Mouse (Mus musculus) lung, embryonic 14.5 days (tissue): ENCODE data around the gene Gm4491. TPM values are rescaled to one million over a fixed set of nuclear protein-coding genes. Genes with fewer than 3 reads are reported as not detected.

ENCODE experiments used
- ATAC-seq: fragments of 200-750 bp; cut with Nextera tagmentation; 2 replicates; pipeline ENCODE4 v1.8.0; 2017; ENCODE audit warnings: mild to moderate bottlenecking, moderate TSS enrichment, moderate library complexity; ENCODE audit not compliant: insufficient read depth
- DNase-seq: peaks from one replicate; pipeline ENCODE4 v3.0.0-alpha.2; 2015
- H3K27ac ChIP-seq: fragments of 300-500 bp; sonication (generic); 2 replicates; pipeline ENCODE4 v1.5.1; 2014; ENCODE audit warnings: low read depth, mild to moderate bottlenecking, moderate library complexity
- H3K27me3 ChIP-seq: fragments of 300-500 bp; sonication (generic); 2 replicates; pipeline ENCODE4 v1.6.1; 2014; ENCODE audit warnings: low read length, control low read depth; ENCODE audit not compliant: insufficient read depth
- H3K36me3 ChIP-seq: fragments of 300-500 bp; sonication (generic); 2 replicates; pipeline ENCODE4 v1.6.1; 2014; ENCODE audit warnings: control low read depth; ENCODE audit not compliant: insufficient read depth
- H3K4me1 ChIP-seq: fragments of 300-500 bp; sonication (generic); 2 replicates; pipeline ENCODE4 v1.6.1; 2014; ENCODE audit warnings: antibody characterized with exemption, control low read depth; ENCODE audit not compliant: insufficient read depth
- H3K4me2 ChIP-seq: fragments of 300-500 bp; sonication (generic); 2 replicates; pipeline ENCODE4 v1.6.1; 2014; ENCODE audit warnings: mild to moderate bottlenecking
- H3K4me3 ChIP-seq: fragments of 300-500 bp; sonication (generic); 2 replicates; pipeline ENCODE4 v1.5.1; 2014; ENCODE audit warnings: low read depth, low read length
- H3K9ac ChIP-seq: fragments of 300-500 bp; sonication (generic); 2 replicates; pipeline ENCODE4 v1.6.1; 2014
- H3K9me3 ChIP-seq: fragments of 300-500 bp; sonication (generic); 2 replicates; pipeline ENCODE4 v1.6.1; 2016; ENCODE audit warnings: low read depth, low read length, control low read depth
- CTCF ChIP-seq: IDR thresholded peaks from 2 replicates; pipeline ENCODE4 v1.5.1; 2016; ENCODE audit warnings: antibody characterized with exemption, low read depth
- WGBS: fragments of 180-500 bp; shearing (Covaris S2); extraction: QIAGEN DNeasy Blood & Tissue Kit; methylation state at CpG from one replicate; pipeline ENCODE4 v1.1.7; 2014; 5-methylcytosine and 5-hydroxymethylcytosine counted together
- polyA plus RNA-seq: library from polyadenylated mRNA; unstranded; fragments of >200 nt; fragmentation: Nextera tagmentation; extraction: Ambion mirVana; gene quantifications from 2 replicates; pipeline ENCODE4 v1.2.1, GENCODE M21; 2014

Gene Gm4491
- polyA plus RNA-seq, 1 experiment from 2014 or later, result not detected

DNA sequence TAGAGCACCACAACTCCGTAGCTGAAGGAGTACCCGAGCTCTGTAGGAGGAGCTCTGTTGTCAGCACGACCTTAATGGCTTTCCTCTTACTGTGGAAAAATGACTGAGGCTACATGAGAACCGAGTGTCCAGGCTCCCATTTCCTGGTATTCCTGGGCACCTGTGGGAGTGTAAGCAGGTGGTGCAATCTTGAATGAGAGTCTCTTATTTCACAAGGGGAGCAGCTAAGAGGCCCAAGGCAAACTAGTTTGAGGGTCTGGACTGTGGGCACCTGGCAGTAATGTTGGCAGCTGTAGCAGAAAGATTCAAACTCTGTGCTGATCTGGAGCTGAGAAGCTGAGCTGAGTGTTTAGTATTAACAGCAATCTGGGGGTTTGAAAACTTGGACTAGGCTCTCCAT is 11.7 kb upstream of the Gm4491 start:
- WGBS, result 39% methylated on average over 4 of the region's 4 CpGs
- DNase-seq (no peak), ATAC-seq (no peak)
- Histone ChIP-seq H3K9ac (no peak overlapping the region), H3K4me3 (no peak overlapping the region), H3K9me3 (no peaks in the 10 kb centered on the region), H3K27ac (no peak overlapping the region), H3K36me3 (no peaks in the 10 kb centered on the region), H3K4me1 (no peaks in the 10 kb centered on the region), H3K27me3 (peaks cover 12% of the 10 kb centered on the region), H3K4me2 (no peak overlapping the region)
- TF ChIP-seq CTCF, result no peak

GRCm38 (mm10) chr14:57122295-57122694 is 6.6 kb upstream of the Gm4491 start:
- DNase-seq (no peak), ATAC-seq (no peak)
- Histone ChIP-seq H3K27ac (no peak overlapping the region), H3K4me2 (no peak overlapping the region), H3K9ac (no peak overlapping the region), H3K4me1 (no peaks in the 10 kb centered on the region), H3K4me3 (no peak overlapping the region), H3K27me3 (no peaks in the 10 kb centered on the region), H3K36me3 (no peaks in the 10 kb centered on the region), H3K9me3 (no peaks in the 10 kb centered on the region)
- no peak for TF ChIP-seq CTCF
- 82% methylated on average over 7 of the region's 7 CpGs for whole genome bisulfite sequencing

GRCm38 (mm10) chr14:57109194-57109593 is 6.5 kb downstream of the Gm4491 start:
- Histone ChIP-seq H3K9ac (no peak overlapping the region), H3K27ac (no peak overlapping the region), H3K4me1 (no peaks in the 10 kb centered on the region), H3K36me3 (no peaks in the 10 kb centered on the region), H3K9me3 (no peaks in the 10 kb centered on the region), H3K27me3 (peaks cover 47% of the 10 kb centered on the region), H3K4me2 (no peak overlapping the region), H3K4me3 (no peak overlapping the region)
- DNase-seq (peak; percentile 89), ATAC-seq (no peak)
- peak; percentile 83 for TF ChIP-seq CTCF
- 5% methylated on average over 4 of the region's 4 CpGs for WGBS

DNA sequence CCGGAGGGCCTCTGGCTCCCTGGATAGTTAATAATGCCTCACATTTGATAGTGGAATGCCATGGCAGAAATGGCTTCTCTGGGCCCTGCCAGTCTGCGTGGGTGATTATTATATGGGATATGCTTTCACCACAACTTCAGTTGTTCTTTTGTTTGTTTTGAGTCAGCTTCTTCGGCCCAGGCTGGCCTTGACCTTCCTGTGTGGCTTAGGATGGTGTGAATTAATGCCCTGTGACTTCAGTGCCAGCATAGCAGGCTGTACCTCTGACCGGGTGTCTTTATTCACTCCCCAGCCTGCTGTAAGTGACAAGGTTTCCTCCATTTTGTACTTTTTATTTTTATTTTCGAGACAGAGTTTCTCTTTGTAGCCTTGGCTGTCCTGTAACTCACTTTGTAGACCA is 7.8 kb downstream of the Gm4491 start:
- whole genome bisulfite sequencing, result 43% methylated on average over 5 of the region's 5 CpGs
- Histone ChIP-seq H3K9me3 (no peaks in the 10 kb centered on the region), H3K4me1 (no peaks in the 10 kb centered on the region), H3K27ac (no peak overlapping the region), H3K4me3 (no peak overlapping the region), H3K36me3 (no peaks in the 10 kb centered on the region), H3K9ac (no peak overlapping the region), H3K27me3 (peaks cover 54% of the 10 kb centered on the region), H3K4me2 (no peak overlapping the region)
- DNase-seq (no peak), ATAC-seq (no peak)
- no peak for TF ChIP-seq CTCF

DNA sequence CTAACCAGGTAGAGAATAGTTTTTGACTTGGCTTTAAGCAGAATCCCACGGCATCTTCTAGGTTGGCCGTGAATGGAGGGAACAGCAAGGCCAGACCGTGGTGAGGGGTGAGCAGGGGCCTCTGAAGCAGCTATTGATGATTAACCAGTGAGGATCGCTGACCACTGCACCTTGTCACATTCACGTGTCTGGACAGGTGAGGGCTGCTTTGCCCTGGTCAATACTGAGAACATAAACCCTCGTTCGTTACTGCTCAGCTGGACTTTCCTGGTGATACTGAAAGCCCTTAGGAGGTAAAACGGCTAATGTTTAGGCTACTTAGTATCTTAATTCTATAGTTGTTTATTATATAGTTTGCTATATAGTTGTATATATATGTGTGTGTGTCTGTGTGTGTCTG is 8.6 kb downstream of the Gm4491 start:
- no peaks in the 10 kb centered on the region for H3K9me3 ChIP-seq
- ATAC-seq (no peak), DNase-seq (no peak)
- peaks cover 61% of the 10 kb centered on the region for H3K27me3 ChIP-seq
- 36% methylated on average over 8 of the region's 8 CpGs for WGBS
- H3K4me2 ChIP-seq, result no peak overlapping the region
- TF ChIP-seq CTCF, result no peak
- H3K9ac ChIP-seq, result no peak overlapping the region
- no peaks in the 10 kb centered on the region for H3K36me3 ChIP-seq
- H3K4me1 ChIP-seq, result no peaks in the 10 kb centered on the region
- H3K4me3 ChIP-seq, result no peak overlapping the region
- no peak overlapping the region for H3K27ac ChIP-seq

DNA sequence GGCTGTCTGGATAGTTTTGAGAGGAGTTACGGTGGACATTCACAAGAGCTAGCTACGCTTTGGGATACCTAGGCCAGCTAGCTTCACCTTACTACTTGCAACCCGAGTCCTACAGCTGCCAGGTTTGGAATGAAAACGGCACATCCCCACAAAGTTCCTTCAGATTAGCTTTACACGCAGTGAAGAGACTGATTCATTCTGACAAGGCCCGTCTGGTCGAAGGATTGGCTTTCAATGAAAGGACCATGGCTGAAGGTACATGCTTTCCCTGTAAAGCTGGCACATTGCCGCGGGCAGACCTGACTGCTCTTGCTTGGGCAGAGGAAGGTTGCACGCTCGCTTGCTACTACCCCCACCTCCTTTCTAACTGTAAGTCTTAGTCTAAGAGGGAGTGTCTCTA is 10.0 kb downstream of the Gm4491 start:
- DNase-seq, result no peak

DNA sequence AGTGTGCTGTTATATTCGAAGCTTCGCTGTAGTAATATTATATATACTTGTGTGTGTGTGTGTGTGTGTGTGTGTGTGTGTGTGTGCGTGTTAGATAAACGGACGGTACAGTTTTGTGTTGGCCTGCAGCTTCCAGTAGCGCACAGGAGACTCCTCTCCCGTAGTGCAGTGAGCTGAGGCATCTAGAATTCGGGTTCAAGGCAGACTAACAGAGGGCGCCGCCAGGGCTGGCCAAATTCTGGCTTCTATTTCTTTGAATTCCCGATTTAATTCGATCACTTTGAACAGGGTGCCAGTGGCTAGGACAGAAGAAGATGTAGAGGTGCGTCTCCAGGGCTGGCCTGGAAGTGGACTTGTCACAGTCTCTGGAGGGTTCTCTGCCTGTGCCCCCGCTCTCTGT is 10.6 kb downstream of the Gm4491 start:
- DNase-seq (no peak), ATAC-seq (no peak)
- Histone ChIP-seq H3K27me3 (peaks cover 68% of the 10 kb centered on the region), H3K4me3 (peak overlapping the region; percentile 53; the same call in 1 of the 2 replicates), H3K27ac (no peak overlapping the region), H3K36me3 (no peaks in the 10 kb centered on the region), H3K9ac (no peak overlapping the region), H3K9me3 (no peaks in the 10 kb centered on the region), H3K4me1 (no peaks in the 10 kb centered on the region), H3K4me2 (peak overlapping the region; percentile 98)
- no peak for TF ChIP-seq CTCF
- 14% methylated on average over 14 of the region's 14 CpGs for WGBS

More for the DNA sequence above, 10.0 kb downstream of the Gm4491 start:
- Histone ChIP-seq H3K36me3 (no peaks in the 10 kb centered on the region), H3K4me1 (no peaks in the 10 kb centered on the region), H3K9me3 (no peaks in the 10 kb centered on the region), H3K4me3 (no peak overlapping the region), H3K27me3 (peaks cover 66% of the 10 kb centered on the region), H3K4me2 (no peak overlapping the region), H3K27ac (no peak overlapping the region), H3K9ac (no peak overlapping the region)
- WGBS, result 48% methylated on average over 11 of the region's 11 CpGs
- no peak for ATAC-seq
- no peak for TF ChIP-seq CTCF
